Mouse (Mus musculus) limb, embryonic 14.5 days (tissue): Measurements from ENCODE around the gene Zfand3. TPM values are rescaled to one million over a fixed set of nuclear protein-coding genes. Genes with fewer than 3 reads are reported as not detected.

ENCODE experiments used
- ATAC-seq: fragments of 200-750 bp; cut with Nextera tagmentation; 2 replicates; pipeline ENCODE4 v1.8.0; 2017; ENCODE audit warnings: low read depth, moderate number of reproducible peaks, moderate TSS enrichment; ENCODE audit not compliant: low FRiP score
- DNase-seq: peaks from one replicate; pipeline ENCODE4 v3.0.0-alpha.2; 2015; ENCODE audit warnings: low spot score
- H3K27ac ChIP-seq: fragments of 300-500 bp; sonication (generic); replicated peaks from 2 replicates; pipeline ENCODE4 v1.5.1; 2014; ENCODE audit warnings: low read depth, mild to moderate bottlenecking, low read length, moderate library complexity, mixed read lengths
- H3K27me3 ChIP-seq: fragments of 300-500 bp; sonication (generic); 2 replicates; pipeline ENCODE4 v1.6.1; 2014; ENCODE audit warnings: low read length, mixed read lengths; ENCODE audit not compliant: control insufficient read depth, insufficient read depth
- H3K36me3 ChIP-seq: fragments of 300-500 bp; sonication (generic); 2 replicates; pipeline ENCODE4 v1.6.1; 2014; ENCODE audit warnings: mild to moderate bottlenecking, low read length, moderate library complexity, mixed read lengths; ENCODE audit not compliant: control insufficient read depth, insufficient read depth
- H3K4me1 ChIP-seq: fragments of 300-500 bp; sonication (generic); 2 replicates; pipeline ENCODE4 v1.6.1; 2014; ENCODE audit warnings: antibody characterized with exemption, low read length, mixed read lengths; ENCODE audit not compliant: control insufficient read depth, insufficient read depth
- H3K4me2 ChIP-seq: fragments of 300-500 bp; sonication (generic); replicated peaks from 2 replicates; pipeline ENCODE4 v1.6.1; 2014; ENCODE audit warnings: low read depth, mild to moderate bottlenecking, low read length, moderate library complexity; ENCODE audit not compliant: severe bottlenecking
- H3K4me3 ChIP-seq: fragments of 300-500 bp; sonication (generic); replicated peaks from 2 replicates; pipeline ENCODE4 v1.5.1; 2014; ENCODE audit warnings: low read length
- H3K9ac ChIP-seq: fragments of 300-500 bp; sonication (generic); 2 replicates; pipeline ENCODE4 v1.6.1; 2014; ENCODE audit warnings: mild to moderate bottlenecking, low read depth, low read length, moderate library complexity; ENCODE audit not compliant: severe bottlenecking
- H3K9me3 ChIP-seq: fragments of 300-500 bp; sonication (generic); 2 replicates; pipeline ENCODE4 v1.6.1; 2016; ENCODE audit warnings: low read length; ENCODE audit not compliant: control insufficient read depth
- POLR2A ChIP-seq: fragments of 200-500 bp; IDR thresholded peaks from 2 replicates; pipeline ENCODE4 v1.8.0; 2012; ENCODE audit warnings: inconsistent platforms, mild to moderate bottlenecking, moderate library complexity, borderline replicate concordance; ENCODE audit not compliant: insufficient read depth, insufficient read length; ENCODE audit errors: extremely low read depth
- WGBS: fragments of 180-500 bp; shearing (Covaris S2); extraction: QIAGEN DNeasy Blood & Tissue Kit; methylation state at CpG from one replicate; pipeline ENCODE4 v1.1.7; 2014; 5-methylcytosine and 5-hydroxymethylcytosine counted together
- polyA plus RNA-seq, 2 experiments: library from polyadenylated mRNA; depleted of rRNA in 1 of 2; stranded (reverse) in 1 of 2; unstranded in 1 of 2; fragments of >200 nt; fragmentation: Nextera tagmentation in 1 of 2; extraction: Ambion mirVana in 1 of 2; gene quantifications; 2 replicates each; pipeline versions ENCODE4 v1.2.1 to v1.2.3; 2012 to 2014

Gene Zfand3
- polyA plus RNA-seq, 2 experiments, result 43.1 to 107 TPM

DNA sequence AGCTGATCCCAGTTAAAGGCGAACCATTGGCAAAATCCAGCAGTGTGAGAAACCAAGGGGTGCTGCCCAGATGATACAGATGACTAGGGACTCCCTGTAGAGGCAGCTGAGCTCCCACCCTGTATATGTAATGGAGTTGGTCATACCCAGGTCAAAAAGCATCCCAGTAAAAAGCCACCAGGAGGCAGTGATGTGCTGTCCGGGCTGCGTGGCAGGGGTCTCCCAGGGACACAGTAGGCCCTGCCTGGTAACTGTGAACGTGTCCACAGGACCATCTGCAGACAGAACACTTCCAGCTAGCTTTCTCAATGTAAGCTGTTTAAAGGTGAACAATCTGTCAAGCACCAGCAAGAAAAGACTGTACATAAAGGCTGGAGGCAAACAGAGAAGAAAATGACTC, 228.2 kb downstream of the Zfand3 start:
- H3K36me3 ChIP-seq, result no peaks in the 10 kb centered on the region
- no peak overlapping the region for H3K27ac ChIP-seq
- no peak for ATAC-seq
- TF ChIP-seq POLR2A, result no peak
- H3K27me3 ChIP-seq, result no peaks in the 10 kb centered on the region
- DNase-seq, result no peak
- H3K9ac ChIP-seq, result no peak overlapping the region
- 57% methylated on average over 4 of the region's 4 CpGs for WGBS
- H3K4me1 ChIP-seq, result 0 out of 2 replicates have a peak, but pooled peaks cover 4% of the 10 kb centered on the region
- H3K9me3 ChIP-seq, result no peaks in the 10 kb centered on the region
- no peak overlapping the region for H3K4me2 ChIP-seq
- H3K4me3 ChIP-seq, result no peak overlapping the region

DNA sequence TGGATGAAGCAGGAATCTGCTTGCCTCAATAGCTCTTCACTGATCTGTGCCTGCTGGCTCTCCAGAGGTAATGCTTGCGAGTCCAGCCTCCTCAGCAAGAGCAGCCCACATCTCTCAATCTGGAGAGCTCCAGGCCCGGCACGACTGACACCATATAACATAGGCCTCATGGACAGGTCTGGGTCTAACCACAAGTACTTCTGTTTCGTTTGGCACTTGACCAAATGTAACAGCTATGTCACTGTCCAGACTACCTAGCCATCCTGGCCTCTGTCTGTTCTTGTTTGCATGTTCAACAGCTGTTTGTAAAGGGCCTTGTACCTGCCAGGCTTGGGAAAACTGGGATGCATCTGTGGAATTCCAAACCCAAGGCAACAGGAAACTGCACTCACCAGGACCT, 230.8 kb downstream of the Zfand3 start:
- no peaks in the 10 kb centered on the region for H3K36me3 ChIP-seq
- H3K27me3 ChIP-seq, result no peaks in the 10 kb centered on the region
- H3K4me1 ChIP-seq, result peaks cover 22% of the 10 kb centered on the region
- DNase-seq (no peak), ATAC-seq (no peak)
- H3K9me3 ChIP-seq, result no peaks in the 10 kb centered on the region
- H3K27ac ChIP-seq, result no peak overlapping the region
- no peak overlapping the region for H3K9ac ChIP-seq
- WGBS, result 54% methylated on average over 4 of the region's 4 CpGs
- no peak overlapping the region for H3K4me2 ChIP-seq
- no peak for TF ChIP-seq POLR2A
- H3K4me3 ChIP-seq, result no peak overlapping the region

DNA sequence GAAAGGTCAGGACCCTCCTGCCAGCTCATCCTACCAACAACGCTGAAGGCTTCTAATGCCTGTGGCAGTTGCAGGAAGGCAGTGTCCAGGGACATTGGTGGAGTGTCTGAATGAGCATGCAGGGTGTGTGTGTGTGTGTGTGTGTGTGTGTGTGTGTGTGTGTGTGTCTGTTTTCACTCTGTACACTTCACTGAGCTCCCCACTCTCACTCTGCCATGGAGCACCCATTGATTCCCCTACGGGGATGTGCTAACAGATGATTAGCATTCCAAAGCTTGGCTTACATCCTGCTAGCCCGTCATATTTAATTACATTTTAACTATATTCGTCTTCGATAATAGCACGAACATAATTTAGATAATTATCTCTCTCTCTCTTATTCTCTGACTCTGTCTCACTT, 232.1 kb downstream of the Zfand3 start:
- no peak for TF ChIP-seq POLR2A
- ATAC-seq (no peak), DNase-seq (no peak)
- H3K9me3 ChIP-seq, result no peaks in the 10 kb centered on the region
- no peaks in the 10 kb centered on the region for H3K36me3 ChIP-seq
- WGBS, result 77% methylated on average over 6 of the region's 6 CpGs
- peaks cover 31% of the 10 kb centered on the region for H3K4me1 ChIP-seq
- H3K27ac ChIP-seq, result no peak overlapping the region
- H3K4me3 ChIP-seq, result no peak overlapping the region
- H3K4me2 ChIP-seq, result no peak overlapping the region
- no peak overlapping the region for H3K9ac ChIP-seq
- no peaks in the 10 kb centered on the region for H3K27me3 ChIP-seq

DNA sequence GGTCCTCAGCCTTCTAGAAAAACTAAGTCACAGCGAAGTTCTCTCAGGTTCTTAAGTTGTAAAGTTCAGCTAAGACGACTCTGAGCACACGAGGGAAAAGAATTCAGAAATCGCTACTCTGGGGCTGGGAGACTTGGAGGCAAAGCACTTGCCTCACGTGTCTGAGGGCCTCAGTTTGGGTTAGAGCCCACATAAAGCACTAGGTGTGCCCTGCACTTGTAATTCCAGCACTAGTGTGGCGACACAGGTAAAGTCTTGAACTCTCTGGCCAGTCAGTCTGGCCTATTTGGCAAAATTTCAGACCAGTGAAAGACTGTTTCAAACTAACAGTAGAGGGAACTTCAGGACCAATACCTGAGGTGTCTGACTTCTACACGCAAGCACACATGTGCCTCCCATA, 233.1 kb downstream of the Zfand3 start:
- no peak for DNase-seq
- H3K36me3 ChIP-seq, result no peaks in the 10 kb centered on the region
- H3K4me1 ChIP-seq, result peaks cover 40% of the 10 kb centered on the region
- no peak for TF ChIP-seq POLR2A
- no peak for ATAC-seq
- H3K4me3 ChIP-seq, result no peak overlapping the region
- no peak overlapping the region for H3K4me2 ChIP-seq
- H3K9ac ChIP-seq, result no peak overlapping the region
- WGBS, result 74% methylated on average over 7 of the region's 7 CpGs
- H3K9me3 ChIP-seq, result no peaks in the 10 kb centered on the region
- no peaks in the 10 kb centered on the region for H3K27me3 ChIP-seq
- H3K27ac ChIP-seq, result no peak overlapping the region

DNA sequence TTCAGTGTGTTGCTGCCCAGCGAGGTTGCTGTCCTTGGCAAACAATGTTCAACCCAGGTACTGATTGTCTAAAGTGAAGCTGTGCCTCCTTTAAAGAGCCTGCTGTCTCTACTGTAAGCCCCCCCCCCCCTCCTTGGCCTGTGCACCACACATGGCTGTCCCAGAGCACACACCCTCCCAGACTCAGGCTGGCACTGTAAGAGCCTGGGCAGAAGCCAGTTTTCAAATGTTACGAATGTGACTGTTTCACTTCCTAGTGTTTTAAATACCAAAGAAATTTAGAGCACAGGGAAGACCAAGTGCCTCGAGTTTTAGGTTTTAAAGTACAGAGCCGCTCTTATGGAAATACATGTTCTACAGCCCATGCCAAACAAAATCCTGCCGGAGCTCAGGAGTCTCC, 234.9 kb downstream of the Zfand3 start:
- Histone ChIP-seq H3K27me3 (no peaks in the 10 kb centered on the region), H3K9me3 (no peaks in the 10 kb centered on the region), H3K36me3 (no peaks in the 10 kb centered on the region), H3K4me3 (no peak overlapping the region), H3K4me2 (no peak overlapping the region), H3K4me1 (peaks cover 42% of the 10 kb centered on the region), H3K27ac (0 out of 2 replicates have a peak overlapping the region, but pooled peaks have one; percentile 33), H3K9ac (no peak overlapping the region)
- TF ChIP-seq POLR2A, result no peak
- DNase-seq (no peak), ATAC-seq (no peak)
- 53% methylated on average over 5 of the region's 5 CpGs for WGBS

DNA sequence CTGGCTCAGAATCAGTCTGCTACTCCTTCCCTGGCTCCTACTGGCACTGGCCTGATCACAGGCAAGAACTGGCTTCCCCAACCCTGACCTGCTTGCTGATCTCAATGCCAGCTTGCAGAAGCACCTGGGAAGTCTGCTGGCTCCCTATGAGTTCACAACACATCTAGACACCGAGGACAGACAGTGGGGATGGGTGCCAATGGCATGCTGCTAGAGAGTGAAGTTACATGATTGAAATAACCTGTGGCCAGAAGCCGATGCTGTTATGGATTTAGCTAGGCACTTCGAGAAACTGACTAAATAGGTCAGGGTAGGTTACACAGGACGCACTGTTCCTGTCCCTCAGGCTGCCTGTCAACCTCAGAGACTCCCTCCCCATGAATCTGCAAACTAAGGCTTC, 236.1 kb downstream of the Zfand3 start:
- Histone ChIP-seq H3K27ac (no peak overlapping the region), H3K36me3 (no peaks in the 10 kb centered on the region), H3K27me3 (no peaks in the 10 kb centered on the region), H3K9me3 (no peaks in the 10 kb centered on the region), H3K9ac (no peak overlapping the region), H3K4me3 (no peak overlapping the region), H3K4me1 (peaks cover 50% of the 10 kb centered on the region), H3K4me2 (no peak overlapping the region)
- TF ChIP-seq POLR2A, result no peak
- DNase-seq (no peak), ATAC-seq (no peak)
- 71% methylated on average over 4 of the region's 4 CpGs for WGBS
